Mouse (Mus musculus): ENCODE measurements at regions not wholly inside any gene's neighbourhood (a gene's known extent, or its start where the extent isn't known, plus 50 kb on each side); places are given as distances from the start of the nearest gene placed in this dataset.

DNA sequence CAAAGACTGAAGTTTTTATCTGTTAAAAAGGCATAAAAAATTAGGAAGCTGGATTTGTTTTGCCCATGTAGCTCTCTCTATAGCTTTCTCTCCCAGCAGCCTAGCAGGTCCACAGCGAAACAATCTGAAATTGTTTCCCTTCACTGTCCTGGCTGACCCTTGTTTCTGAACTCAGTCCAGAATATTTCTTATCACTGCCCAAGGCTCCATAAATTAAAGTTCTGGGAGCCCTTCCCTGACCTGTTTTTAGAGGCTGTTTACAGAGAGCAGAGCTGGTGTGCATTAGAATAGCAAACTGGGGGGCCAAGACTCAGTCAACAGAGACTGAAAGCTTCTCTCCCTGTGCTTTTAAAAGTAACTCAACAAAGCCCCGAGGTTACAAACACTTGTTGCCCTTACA is 198.3 kb upstream of the Gm11114 start:
- DNase-seq (ENCODE audit: extremely low spot score in 1 of 2, low spot score in 2 of 2), result no peak

DNA sequence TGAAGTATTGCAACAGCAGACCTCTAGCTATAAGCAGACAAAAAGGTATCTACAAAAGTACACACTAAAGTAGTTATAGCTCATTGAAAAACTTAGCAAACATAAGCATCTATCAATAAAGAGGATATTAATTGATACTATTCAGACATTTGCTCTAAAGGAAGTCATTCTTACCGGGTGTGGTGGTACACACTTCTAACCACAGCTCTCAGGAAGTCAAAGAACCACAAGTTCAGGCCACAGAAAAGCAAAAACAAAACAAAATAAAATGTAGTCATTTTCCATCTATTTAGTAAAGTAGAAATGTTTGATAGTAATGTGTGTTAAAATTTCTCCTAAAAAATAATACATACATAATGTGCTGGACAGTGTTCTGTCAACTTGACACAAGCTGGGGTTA is 192.5 kb upstream of the Gm11114 start:
- DNase-seq (ENCODE audit: extremely low spot score in 1 of 2, low spot score in 2 of 2), result no peak
- intact Hi-C loops (cut with DNase I), result no loop called here

More for the DNA sequence above, 198.3 kb upstream of the Gm11114 start:
- intact Hi-C loops (cut with DNase I), result no loop called here

DNA sequence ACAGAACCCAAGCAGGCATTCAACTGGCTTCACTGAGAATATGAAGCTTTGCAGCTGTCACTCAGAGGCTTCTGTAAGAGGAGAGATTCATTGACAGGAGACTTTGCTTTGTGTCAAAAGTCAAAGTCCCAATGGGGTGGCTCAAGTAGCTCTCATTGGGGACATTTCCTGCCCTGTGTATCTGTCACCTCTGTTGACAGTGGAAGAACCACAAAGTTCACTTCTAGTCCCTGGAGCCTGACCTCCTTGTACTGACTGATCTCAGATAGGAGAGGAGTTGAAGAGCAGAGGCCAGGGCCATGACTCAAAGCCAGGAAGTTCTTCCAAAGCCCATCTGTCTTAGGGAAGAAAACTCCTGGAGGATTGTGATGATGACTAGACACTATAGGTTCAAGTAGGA is 191.5 kb upstream of the Gm11114 start:
- intact Hi-C loops (cut with DNase I), result no loop called here
- DNase-seq (ENCODE audit: extremely low spot score in 1 of 2, low spot score in 2 of 2), result no peak

DNA sequence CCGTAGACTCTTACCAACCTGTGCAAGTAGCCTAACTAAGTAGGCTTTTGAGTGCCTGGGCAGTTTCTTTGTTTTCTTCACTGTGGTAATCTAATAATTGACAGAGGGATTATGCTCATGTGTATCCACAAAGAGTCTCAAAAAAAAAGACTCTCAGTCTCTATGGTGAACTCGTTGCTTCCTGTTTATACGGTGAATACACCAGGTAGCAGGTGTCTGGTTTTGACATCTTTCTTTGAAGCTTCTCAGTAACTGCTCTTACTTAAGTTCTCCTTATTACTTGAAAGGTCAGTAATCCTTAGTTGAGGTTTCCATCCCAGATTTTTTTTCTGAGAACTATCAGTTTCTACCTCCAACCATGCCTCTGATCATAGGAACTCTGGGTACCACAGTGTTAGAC is 188.9 kb upstream of the Gm11114 start:
- DNase-seq (ENCODE audit: extremely low spot score in 1 of 2, low spot score in 2 of 2), result no peak
- intact Hi-C loops (cut with DNase I), result no loop called here

DNA sequence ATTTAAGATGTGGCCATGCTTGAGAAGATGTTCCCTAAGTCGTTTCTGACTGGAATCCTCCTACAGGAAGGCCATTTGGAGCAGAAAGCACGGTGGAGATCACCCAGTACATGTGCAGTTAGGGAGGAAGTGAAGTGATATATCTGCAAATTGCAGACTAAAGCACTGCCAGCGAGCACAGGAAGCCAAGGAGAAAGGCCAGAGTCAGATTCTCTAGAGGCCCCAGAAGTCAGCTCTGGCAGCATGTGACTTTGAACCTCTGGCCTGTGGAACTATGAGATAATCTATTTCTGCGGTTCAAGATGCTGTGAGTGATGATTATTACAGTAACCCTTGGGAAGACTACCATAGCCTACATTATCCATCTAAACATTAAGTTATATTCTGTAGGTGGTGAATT is 186.8 kb upstream of the Gm11114 start:
- intact Hi-C loops (cut with DNase I), result no loop called here
- no peak for DNase-seq (ENCODE audit: extremely low spot score in 1 of 2, low spot score in 2 of 2)

DNA sequence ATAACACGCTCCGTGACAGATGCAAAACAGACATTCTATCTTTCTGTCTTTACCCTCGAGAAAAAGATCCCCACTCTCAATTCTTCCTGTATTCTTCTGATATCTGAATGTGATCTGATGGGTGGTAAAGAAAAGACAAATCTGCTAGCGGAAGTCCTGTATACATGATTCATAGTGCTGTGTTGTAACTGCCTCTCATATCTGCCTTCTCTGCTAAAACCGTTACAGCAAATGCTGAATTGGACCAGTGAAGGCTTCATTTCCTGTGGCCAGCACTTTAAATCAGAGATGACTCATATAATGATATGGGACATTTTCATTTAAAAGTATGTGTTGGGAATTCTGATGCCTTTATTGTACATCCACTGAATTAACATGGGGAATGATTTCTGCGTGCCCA is 186.0 kb upstream of the Gm11114 start:
- DNase-seq (ENCODE audit: extremely low spot score in 1 of 2, low spot score in 2 of 2), result no peak
- intact Hi-C loops (cut with DNase I), result no loop called here

DNA sequence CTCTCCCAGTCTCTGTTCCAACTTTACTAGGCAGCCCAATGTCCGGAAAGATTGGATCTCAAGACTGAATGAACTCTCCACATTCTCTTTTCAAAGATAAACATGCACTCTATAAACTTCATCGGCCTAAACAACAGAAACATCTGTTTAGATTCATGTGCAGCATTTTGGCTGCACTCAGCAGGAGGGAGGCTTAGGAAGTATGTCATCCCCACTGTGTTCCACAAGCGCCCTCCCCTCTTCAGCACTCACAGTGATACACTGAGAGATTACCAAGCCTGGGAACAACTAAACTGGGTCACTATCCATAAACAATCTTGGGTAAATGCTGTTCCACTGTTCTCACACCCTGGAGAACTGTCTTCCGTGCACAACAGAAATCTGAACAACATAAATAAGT is 185.5 kb upstream of the Gm11114 start:
- intact Hi-C loops (cut with DNase I), result no loop called here
- peak in 1 of 2 experiments; percentile 22 for DNase-seq (ENCODE audit: extremely low spot score in 1 of 2, low spot score in 2 of 2)

DNA sequence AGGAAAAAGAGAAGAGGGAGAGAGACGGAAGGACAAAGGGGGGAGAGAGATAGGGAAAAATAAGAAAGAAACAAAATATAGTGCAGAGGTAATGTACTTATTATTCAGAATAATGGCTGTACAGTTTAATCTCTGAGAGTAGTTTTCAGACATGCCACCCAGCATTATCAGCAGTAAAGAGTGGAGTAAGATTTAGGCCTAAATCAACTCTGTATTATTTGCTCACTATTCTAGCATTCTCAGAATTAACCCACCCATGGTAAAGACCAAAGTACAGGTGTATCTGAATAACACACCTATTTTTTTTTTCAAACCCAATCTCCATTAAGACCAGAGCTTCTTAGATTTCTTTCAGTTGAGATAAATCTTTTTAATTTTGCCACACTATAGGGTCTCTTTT is 177.7 kb upstream of the Gm11114 start:
- DNase-seq (ENCODE audit: extremely low spot score in 1 of 2, low spot score in 2 of 2), result no peak
- intact Hi-C loops (cut with DNase I), result no loop called here

DNA sequence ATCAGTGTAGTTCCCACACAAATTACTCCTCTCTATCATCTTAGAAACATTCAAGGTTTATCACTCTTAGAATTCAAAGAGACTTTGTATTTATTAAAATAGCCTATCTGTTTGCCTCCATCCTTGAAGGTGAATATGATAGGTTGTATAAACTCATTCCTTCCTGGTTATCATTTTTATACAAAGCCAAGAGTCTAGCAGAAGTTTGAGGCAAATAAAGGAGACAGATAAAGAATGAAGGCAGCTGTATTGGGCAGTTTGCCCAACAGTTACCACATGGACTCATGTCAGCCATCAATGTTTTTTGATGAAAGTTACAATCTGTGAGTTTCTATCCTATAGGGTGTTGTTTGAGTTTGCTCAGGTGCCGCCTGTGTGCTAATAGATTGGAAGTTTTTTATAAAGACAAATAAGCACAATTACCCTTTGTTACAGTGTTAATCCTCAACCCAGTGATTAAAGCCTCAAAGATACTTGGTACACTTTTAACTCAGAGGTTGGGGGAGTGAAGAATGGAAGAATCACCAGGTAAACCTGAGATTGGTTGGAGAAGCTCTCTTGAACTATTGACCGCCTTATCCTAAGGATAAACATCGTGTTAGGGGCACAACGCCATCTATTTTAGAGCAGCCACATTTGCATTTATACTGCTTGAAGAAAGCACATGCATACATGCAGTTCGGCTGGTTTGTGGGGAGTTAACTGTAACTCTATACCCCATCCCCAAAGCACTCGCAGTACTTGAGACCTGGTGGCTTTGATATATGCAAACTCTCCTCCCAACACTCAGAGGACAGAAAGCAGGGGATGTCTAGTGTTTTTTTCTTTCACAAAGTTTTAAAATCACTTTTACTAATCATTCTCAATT is 175.6 kb upstream of the Gm11114 start:
- DNase-seq (ENCODE audit: extremely low spot score in 1 of 2, low spot score in 2 of 2), result no peak
- intact Hi-C loops (cut with DNase I), result no loop called here

DNA sequence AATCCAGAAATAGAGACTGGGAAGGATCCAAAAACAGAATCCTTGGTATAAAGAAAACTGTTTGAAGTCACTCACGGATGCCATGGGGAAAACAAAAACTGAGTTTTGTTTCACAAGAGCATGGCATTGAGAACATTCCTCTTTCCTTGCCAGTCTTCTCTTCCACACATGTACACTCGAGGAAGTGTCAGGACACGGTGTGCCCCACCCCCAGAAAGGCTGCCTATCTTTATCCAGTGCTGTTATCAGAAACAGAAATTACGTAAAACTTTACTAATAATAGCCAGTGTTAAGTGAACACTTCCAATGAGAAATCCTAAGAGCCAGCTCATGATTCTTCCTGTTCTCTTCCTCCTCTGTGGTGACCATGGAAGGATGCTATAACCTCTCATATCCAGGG is 172.7 kb upstream of the Gm11114 start:
- DNase-seq (ENCODE audit: extremely low spot score in 1 of 2, low spot score in 2 of 2), result no peak
- intact Hi-C loops (cut with DNase I), result no loop called here

DNA sequence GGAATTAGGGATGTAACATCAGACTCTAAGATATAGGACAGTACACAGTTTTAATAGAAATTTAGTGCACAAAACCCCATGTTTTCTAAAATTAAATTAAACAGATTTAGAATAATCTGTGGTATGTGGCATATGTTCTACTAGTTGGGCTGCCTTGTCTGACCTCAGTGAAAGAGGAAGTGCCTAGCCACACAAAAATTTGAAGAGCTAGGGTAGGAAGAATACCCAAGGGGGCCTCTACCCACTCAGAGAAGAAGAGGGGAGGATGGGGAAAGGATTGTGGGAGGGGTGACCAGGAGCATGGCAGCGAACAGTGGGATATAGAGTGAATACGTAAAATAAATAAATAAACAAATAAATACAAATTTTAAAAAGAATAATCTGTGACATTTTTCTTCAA is 168.2 kb upstream of the Gm11114 start:
- intact Hi-C loops (cut with DNase I), result no loop called here
- DNase-seq (ENCODE audit: extremely low spot score in 1 of 2, low spot score in 2 of 2), result no peak

DNA sequence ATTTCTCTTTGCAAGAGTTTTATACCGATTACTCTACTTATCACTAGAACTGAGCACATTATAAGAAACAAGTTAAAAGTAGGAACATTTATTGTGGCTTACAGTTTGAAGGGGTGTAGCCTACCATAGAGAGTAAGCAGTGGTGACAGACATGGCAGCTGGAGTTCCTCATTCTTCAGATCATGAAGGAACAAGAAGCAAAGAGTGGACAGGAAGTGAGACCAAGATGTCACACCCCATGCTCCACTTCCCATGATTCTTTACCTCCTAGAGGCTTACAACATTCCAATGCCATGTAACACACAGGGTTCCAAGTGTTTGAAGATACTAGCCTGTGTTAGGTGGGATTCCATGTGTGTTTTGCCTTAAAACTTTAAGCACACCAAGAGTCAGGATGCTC is 146.9 kb upstream of the Gm11114 start:
- no peak for DNase-seq (ENCODE audit: extremely low spot score in 1 of 2, low spot score in 2 of 2)
- intact Hi-C loops (cut with DNase I), result no loop called here

DNA sequence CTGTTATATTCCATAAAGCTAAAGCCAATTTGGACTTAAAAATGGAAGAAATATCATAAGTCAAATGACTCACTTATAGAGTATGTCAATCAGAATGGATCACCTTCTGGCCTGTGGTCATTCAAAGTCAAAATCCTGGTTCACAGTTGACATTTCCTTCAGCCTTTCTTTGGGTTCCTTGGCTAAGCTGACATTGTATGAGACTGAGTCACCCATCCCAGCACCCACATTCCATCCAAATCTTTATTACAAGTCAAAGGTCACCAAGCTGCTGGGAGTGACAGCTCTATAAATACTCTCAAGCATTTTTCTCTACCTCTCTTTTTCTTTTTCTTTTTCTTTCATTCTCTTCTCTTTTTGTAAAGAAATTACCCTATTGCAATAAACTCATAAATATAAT is 145.3 kb upstream of the Gm11114 start:
- DNase-seq (ENCODE audit: extremely low spot score in 1 of 2, low spot score in 2 of 2), result no peak
- intact Hi-C loops (cut with DNase I), result no loop called here

DNA sequence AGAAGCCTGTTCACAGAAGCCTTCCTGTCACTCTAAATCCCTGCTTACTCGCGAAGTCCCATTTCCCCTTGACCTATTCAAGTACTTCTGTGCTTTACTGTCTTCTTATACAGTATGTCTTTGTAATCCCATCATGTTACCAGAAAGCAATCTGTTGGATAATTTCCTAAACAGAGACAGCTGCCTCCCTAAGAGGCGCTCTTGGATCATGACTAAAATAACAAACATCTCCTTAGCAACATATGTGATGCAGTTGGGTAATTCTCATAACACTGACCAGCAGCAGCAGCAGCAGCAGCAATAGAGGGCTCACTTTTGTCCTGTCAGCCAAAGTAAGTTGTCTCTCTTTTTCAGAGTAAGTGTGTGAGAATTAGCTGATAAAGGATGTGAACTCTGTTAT is 138.1 kb upstream of the Gm11114 start:
- intact Hi-C loops (cut with DNase I), result no loop called here
- DNase-seq (ENCODE audit: extremely low spot score in 1 of 2, low spot score in 2 of 2), result no peak

DNA sequence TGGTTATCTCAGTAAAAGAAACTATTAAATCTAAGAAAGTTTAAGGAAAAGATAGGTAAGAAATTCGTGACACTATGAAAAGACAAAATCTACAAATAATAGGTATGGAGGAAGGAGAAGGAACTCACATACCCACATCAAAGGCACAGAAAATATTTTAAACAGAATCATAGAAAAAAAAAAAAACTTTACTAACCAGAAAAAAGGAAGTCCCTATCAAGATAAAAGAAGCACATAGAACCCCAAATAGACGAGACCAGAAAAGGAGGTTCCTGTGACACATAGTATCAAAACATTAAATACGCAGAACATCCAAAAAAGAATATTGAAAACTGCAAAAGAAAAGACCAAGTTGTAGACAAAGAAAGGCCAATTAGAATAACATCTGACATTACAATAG is 111.4 kb upstream of the Gm11114 start:
- intact Hi-C loops (cut with DNase I), result no loop called here
- DNase-seq (ENCODE audit: extremely low spot score in 1 of 2, low spot score in 2 of 2), result no peak

DNA sequence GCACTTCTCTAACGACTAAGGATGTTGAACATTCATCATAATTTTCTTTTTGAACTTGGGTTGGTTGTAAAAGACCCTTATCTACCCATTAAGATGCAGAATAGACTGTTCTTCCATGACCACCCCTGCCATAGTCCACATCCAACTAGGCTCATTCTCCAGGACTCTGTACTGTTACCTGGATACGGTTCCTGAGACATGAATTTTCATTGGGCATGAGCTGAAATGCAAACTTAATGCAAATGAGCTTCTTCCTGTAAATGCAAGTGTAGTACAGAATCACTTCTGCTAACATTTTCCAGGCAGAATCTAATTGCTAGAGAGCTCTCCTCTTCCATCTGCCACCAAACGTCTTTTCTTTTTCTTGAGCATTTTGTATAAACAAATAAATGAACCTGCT is 87.7 kb upstream of the Gm11114 start:
- peak in 1 of 2 experiments; percentile 11 for DNase-seq (ENCODE audit: extremely low spot score in 1 of 2, low spot score in 2 of 2)
- intact Hi-C loops (cut with DNase I), result no loop called here

Measured in left cerebral cortex, postnatal 10 days (tissue).